Mouse (Mus musculus) heart, adult 9 months (tissue): ENCODE results near the gene Olfr63.
"Not testable (repeated sequence)": the region's sequence is repeated elsewhere in the genome, so short reads cannot be mapped to it uniquely, and the experiment has no call there.

Experiments
- DNase-seq, 2 experiments: peaks; one replicate each; pipeline ENCODE4 v3.0.0; 2022; ENCODE audit warnings: low spot score in 2 of 2

Olfr63 gene

GRCm38 (mm10) chr17:33264376-33264775 lies at the start of gene Olfr63:
Gene Olfr63, plus strand, starts transcription at chr17:33264676.
- no peak for DNase-seq

GRCm38 (mm10) chr17:33221590-33221989 lies 42.9 kb upstream of the Olfr63 start, which contains the start of gene Olfr1564:
Gene Olfr1564, minus strand, starts transcription at chr17:33221690.
- no peak for DNase-seq

- not testable (repeated sequence) for DNase-seq
These were observed 27.8 kb upstream of the Olfr63 start for GRCm38 (mm10) chr17:33236646-33237045.

GRCm38 (mm10) chr17:33254530-33255318 lies 9.8 kb upstream of the Olfr63 start, which contains the start of gene Zfp955a:
Gene Zfp955a, minus strand, starts transcription at chr17:33255145.
- not testable (repeated sequence) for DNase-seq

- DNase-seq: not testable (repeated sequence)
These were observed 9.2 kb upstream of the Olfr63 start for GRCm38 (mm10) chr17:33255319-33255657.

- no peak for DNase-seq
These were observed 4.4 kb downstream of the Olfr63 start for GRCm38 (mm10) chr17:33268907-33269306.

GRCm38 (mm10) chr17:33289039-33289875 lies 24.8 kb downstream of the Olfr63 start, which contains the start of gene Zfp955b:
Gene Zfp955b, plus strand, starts transcription at chr17:33289544.
- not testable (repeated sequence) for DNase-seq

GRCm38 (mm10) chr17:33289876-33290149 lies 25.3 kb downstream of the Olfr63 start:
- not testable (repeated sequence) for DNase-seq
